Mouse (Mus musculus) MEL (cell line): ENCODE data around the gene Olfr656. TPM values are rescaled to one million over a fixed set of nuclear protein-coding genes. Genes with fewer than 3 reads are reported as not detected.

Source experiments
- DNase-seq: peaks from one replicate; pipeline ENCODE4 v3.0.0; 2011; ENCODE audit warnings: low read depth, low spot score
- H3K27ac ChIP-seq: 2 replicates; pipeline ENCODE4 v1.5.1; 2012; ENCODE audit warnings: low read depth, mild to moderate bottlenecking, control low read depth, low read length, moderate library complexity; ENCODE audit not compliant: control insufficient read depth
- H3K27me3 ChIP-seq, 2 experiments: fragments of 150-350 bp in 1 of 2; sonication (generic) in 1 of 2; 2 replicates each; pipeline ENCODE4 v1.6.1; 2012; ENCODE audit warnings: low read length in 2 of 2, mild to moderate bottlenecking in 2 of 2, improper control_type of control experiment in 1 of 2, moderate library complexity in 1 of 2; ENCODE audit not compliant: insufficient read depth in 2 of 2, control insufficient read depth in 1 of 2
- H3K36me3 ChIP-seq, 2 experiments: 2 replicates each; pipeline ENCODE4 v1.6.1; 2012 to 2014; ENCODE audit warnings: low read length in 2 of 2, improper control_type of control experiment in 1 of 2, inconsistent platforms in 1 of 2, mild to moderate bottlenecking in 1 of 2; ENCODE audit not compliant: insufficient read depth in 2 of 2, control insufficient read depth in 1 of 2
- H3K4me1 ChIP-seq, 2 experiments: fragments of 150-350 bp in 1 of 2; sonication (generic) in 1 of 2; 2 replicates each; pipeline ENCODE4 v1.6.1; 2012; ENCODE audit warnings: low read length in 2 of 2, improper control_type of control experiment in 1 of 2, mild to moderate bottlenecking in 1 of 2; ENCODE audit not compliant: insufficient read depth in 2 of 2, control insufficient read depth in 1 of 2
- H3K4me3 ChIP-seq, 2 experiments: fragments of 150-350 bp in 1 of 2; sonication (generic) in 1 of 2; 2 replicates each; pipeline ENCODE4 v1.5.1; 2012; ENCODE audit warnings: low read depth in 2 of 2, low read length in 2 of 2, mild to moderate bottlenecking in 2 of 2, moderate library complexity in 2 of 2, control low read depth in 1 of 2, improper control_type of control experiment in 1 of 2; ENCODE audit not compliant: control insufficient read depth in 1 of 2, insufficient read depth in 1 of 2
- H3K79me2 ChIP-seq: 2 replicates; pipeline ENCODE4 v1.6.1; 2012; ENCODE audit warnings: mild to moderate bottlenecking, low read length, moderate library complexity; ENCODE audit not compliant: control insufficient read depth, poor library complexity, insufficient read depth
- H3K9ac ChIP-seq: 2 replicates; pipeline ENCODE4 v1.6.1; 2012; ENCODE audit warnings: low read depth, mild to moderate bottlenecking, control low read depth, low read length, moderate library complexity; ENCODE audit not compliant: control insufficient read depth, poor library complexity, severe bottlenecking
- H3K9me3 ChIP-seq: fragments of 150-350 bp; sonication (generic); replicated peaks from 2 replicates; pipeline ENCODE4 v1.6.1; 2012; ENCODE audit warnings: mild to moderate bottlenecking, low read length, improper control_type of control experiment, moderate library complexity; ENCODE audit not compliant: insufficient read depth
- BHLHE40 ChIP-seq: IDR thresholded peaks from 2 replicates; pipeline ENCODE4 v1.6.1; 2012; ENCODE audit warnings: low read depth, mild to moderate bottlenecking, inconsistent platforms, low read length, improper control_type of control experiment, borderline replicate concordance
- CHD1 ChIP-seq: IDR thresholded peaks from 2 replicates; pipeline ENCODE4 v1.6.1; 2012; ENCODE audit warnings: low read depth, mild to moderate bottlenecking, inconsistent platforms, low read length, improper control_type of control experiment
- CHD2 ChIP-seq: IDR thresholded peaks from 2 replicates; pipeline ENCODE4 v1.6.1; 2011; ENCODE audit warnings: low read length, improper control_type of control experiment
- CTCF ChIP-seq, 3 experiments: IDR thresholded peaks in 2 of 3; conservative IDR thresholded peaks in 1 of 3; 2 replicates each; pipeline ENCODE4 v1.5.1; 2011 to 2012; ENCODE audit warnings: low read length in 3 of 3, low read depth in 2 of 3, mild to moderate bottlenecking in 2 of 3, improper control_type of control experiment in 1 of 3, inconsistent platforms in 1 of 3, mixed read lengths in 1 of 3, moderate library complexity in 1 of 3; ENCODE audit not compliant: control insufficient read depth in 1 of 3, insufficient read depth in 1 of 3, poor library complexity in 1 of 3, severe bottlenecking in 1 of 3
- EP300 ChIP-seq, 2 experiments: IDR thresholded peaks; 2 replicates each; pipeline ENCODE4 v1.6.1; 2011; ENCODE audit warnings: improper control_type of control experiment in 2 of 2, low read length in 2 of 2, low read depth in 1 of 2, mild to moderate bottlenecking in 1 of 2
- GATA1 ChIP-seq: IDR thresholded peaks from 2 replicates; pipeline ENCODE4 v1.6.1; 2011; ENCODE audit warnings: low read depth, low read length, improper control_type of control experiment
- HCFC1 ChIP-seq: IDR thresholded peaks from 2 replicates; pipeline ENCODE4 v1.6.1; 2012; ENCODE audit warnings: low read depth, mild to moderate bottlenecking, inconsistent platforms, low read length, improper control_type of control experiment, moderate library complexity
- JUND ChIP-seq: IDR thresholded peaks from 2 replicates; pipeline ENCODE4 v1.6.1; 2011; ENCODE audit warnings: low read depth, mild to moderate bottlenecking, improper control_type of control experiment, low read length
- MAFK ChIP-seq: IDR thresholded peaks from 2 replicates; pipeline ENCODE4 v1.6.1; 2011; ENCODE audit warnings: low read depth, mild to moderate bottlenecking, low read length, improper control_type of control experiment, borderline replicate concordance
- MAZ ChIP-seq: IDR thresholded peaks from 2 replicates; pipeline ENCODE4 v1.6.1; 2012; ENCODE audit warnings: low read depth, mild to moderate bottlenecking, inconsistent platforms, low read length, improper control_type of control experiment
- MEF2A ChIP-seq: IDR thresholded peaks from 2 replicates; pipeline ENCODE4 v1.6.1; 2014; ENCODE audit warnings: low read depth, mild to moderate bottlenecking, inconsistent platforms, low read length, improper control_type of control experiment; ENCODE audit not compliant: poor library complexity, insufficient replicate concordance, severe bottlenecking; ENCODE audit errors: extremely low read depth
- MYB ChIP-seq: IDR thresholded peaks from 2 replicates; pipeline ENCODE4 v1.6.1; 2011; ENCODE audit warnings: mild to moderate bottlenecking, low read depth, low read length, improper control_type of control experiment
- MYC ChIP-seq: IDR thresholded peaks from 2 replicates; pipeline ENCODE4 v1.6.1; 2011; ENCODE audit warnings: low read depth, mild to moderate bottlenecking, low read length, improper control_type of control experiment, moderate library complexity
- NRF1 ChIP-seq: IDR thresholded peaks from 2 replicates; pipeline ENCODE4 v1.6.1; 2014; ENCODE audit warnings: low read depth, mild to moderate bottlenecking, inconsistent platforms, low read length, improper control_type of control experiment, moderate library complexity; ENCODE audit not compliant: poor library complexity, insufficient read depth, severe bottlenecking
- POLR2A ChIP-seq, 2 experiments: IDR thresholded peaks; 2 replicates each; pipeline ENCODE4 v1.6.1; 2011 to 2012; ENCODE audit warnings: low read length in 2 of 2, mild to moderate bottlenecking in 2 of 2, control low read depth in 1 of 2, improper control_type of control experiment in 1 of 2, low read depth in 1 of 2, moderate library complexity in 1 of 2; ENCODE audit not compliant: control insufficient read depth in 1 of 2, insufficient read depth in 1 of 2, poor library complexity in 1 of 2
- POLR2AphosphoS2 ChIP-seq: IDR thresholded peaks from 2 replicates; pipeline ENCODE4 v1.6.1; 2011; ENCODE audit warnings: low read length, improper control_type of control experiment
- POLR2AphosphoS5 ChIP-seq: IDR thresholded peaks from 2 replicates; pipeline ENCODE4 v1.6.1; 2012; ENCODE audit warnings: low read depth, borderline replicate concordance, mild to moderate bottlenecking, inconsistent platforms, low read length, moderate library complexity, mixed read lengths
- RAD21 ChIP-seq: IDR thresholded peaks from 2 replicates; pipeline ENCODE4 v1.6.1; 2011; ENCODE audit warnings: mild to moderate bottlenecking, low read depth, low read length, improper control_type of control experiment
- RCOR1 ChIP-seq: IDR thresholded peaks from 2 replicates; pipeline ENCODE4 v1.6.1; 2012; ENCODE audit warnings: low read depth, mild to moderate bottlenecking, inconsistent platforms, low read length, improper control_type of control experiment
- SMC3 ChIP-seq: IDR thresholded peaks from 2 replicates; pipeline ENCODE4 v1.6.1; 2011; ENCODE audit warnings: low read depth, low read length, improper control_type of control experiment
- TAL1 ChIP-seq: IDR thresholded peaks from 2 replicates; pipeline ENCODE4 v1.6.1; 2012; ENCODE audit warnings: mild to moderate bottlenecking, inconsistent platforms, low read length, moderate library complexity, mixed read lengths
- TCF12 ChIP-seq: IDR thresholded peaks from 2 replicates; pipeline ENCODE4 v1.6.1; 2014; ENCODE audit warnings: low read depth, mild to moderate bottlenecking, inconsistent platforms, low read length, improper control_type of control experiment, moderate library complexity
- USF1 ChIP-seq: IDR thresholded peaks from 2 replicates; pipeline ENCODE4 v1.6.1; 2014; ENCODE audit warnings: low read depth, mild to moderate bottlenecking, inconsistent platforms, low read length, improper control_type of control experiment, moderate library complexity
- USF2 ChIP-seq, 2 experiments: IDR thresholded peaks; 2 replicates each; pipeline ENCODE4 v1.6.1; 2011 to 2012; ENCODE audit warnings: improper control_type of control experiment in 2 of 2, low read length in 2 of 2, borderline replicate concordance in 1 of 2, inconsistent platforms in 1 of 2, low read depth in 1 of 2, mild to moderate bottlenecking in 1 of 2; ENCODE audit not compliant: insufficient read depth in 1 of 2
- ZC3H11A ChIP-seq: IDR thresholded peaks from 2 replicates; pipeline ENCODE4 v1.6.1; 2012; ENCODE audit warnings: low read depth, mild to moderate bottlenecking, inconsistent platforms, low read length, improper control_type of control experiment
- ZKSCAN1 ChIP-seq: IDR thresholded peaks from 2 replicates; pipeline ENCODE4 v1.6.1; 2012; ENCODE audit warnings: low read depth, mild to moderate bottlenecking, inconsistent platforms, low read length, improper control_type of control experiment, moderate library complexity
- ZMIZ1 ChIP-seq: IDR thresholded peaks from 2 replicates; pipeline ENCODE4 v1.6.1; 2012; ENCODE audit warnings: low read depth, mild to moderate bottlenecking, inconsistent platforms, low read length, improper control_type of control experiment, moderate library complexity
- ZNF384 ChIP-seq: IDR thresholded peaks from 2 replicates; pipeline ENCODE4 v1.6.1; 2012; ENCODE audit warnings: low read depth, mild to moderate bottlenecking, inconsistent platforms, low read length, improper control_type of control experiment
- polyA plus RNA-seq, 2 experiments: library from polyadenylated mRNA; stranded (reverse) in 1 of 2; unstranded in 1 of 2; fragments of >175 nt in 1 of 2; fragments of >200 nt in 1 of 2; gene quantifications; 2 replicates each; pipeline versions ENCODE4 v1.2.1 to v1.2.4; 2012; ENCODE audit warnings: low replicate concordance in 2 of 2, low read depth in 1 of 2; ENCODE audit not compliant: insufficient read length in 2 of 2, insufficient read depth in 1 of 2, missing spikeins in 1 of 2
- total RNA-seq: library from RNA; depleted of rRNA; stranded (reverse); fragments of 300-350 nt; gene quantifications from 2 replicates; pipeline ENCODE4 v1.2.3, GENCODE M21; 2012

Gene Olfr656
- total and polyA plus RNA-seq, 3 experiments, result not detected

DNA sequence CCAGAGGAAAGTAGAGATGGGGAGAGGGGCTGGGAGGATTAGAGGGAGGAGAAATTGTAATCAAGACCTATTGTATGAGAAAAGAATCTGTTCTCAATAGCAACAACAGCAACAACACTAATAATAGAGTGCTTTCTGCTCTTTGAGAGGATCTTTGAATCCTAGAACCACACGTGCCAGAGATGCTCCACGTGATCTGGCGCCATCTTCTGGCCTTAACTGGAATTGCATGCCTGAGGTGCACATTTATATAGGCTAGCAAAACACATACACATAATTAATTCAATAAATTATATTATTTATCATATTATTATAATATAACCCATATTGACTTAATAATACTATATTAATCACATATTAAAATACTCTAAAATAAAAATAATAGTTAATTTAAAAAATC is 10.6 kb upstream of the Olfr656 start (continued):
- no peak for TF ChIP-seq ZMIZ1
- peak; percentile 77 for TF ChIP-seq SMC3
- TF ChIP-seq TCF12, result no peak
- TF ChIP-seq HCFC1, result no peak
- no peak for TF ChIP-seq MYB
- peak; percentile 68 to 83 (median 77) for TF ChIP-seq CTCF (IDR thresholded peaks at IDR 0.05 in 2 of 3, conservative IDR thresholded peaks at IDR 0.05 in 1 of 3; ENCODE audit: control insufficient read depth in 1 of 3, insufficient read depth in 1 of 3, low read depth in 2 of 3, low read length in 3 of 3, poor library complexity in 1 of 3, severe bottlenecking in 1 of 3)
- TF ChIP-seq NRF1, result no peak
- peak; percentile 45; the same call in 1 of the 2 replicates for TF ChIP-seq USF1
- no peak for TF ChIP-seq EP300 (IDR thresholded peaks at IDR 0.05; ENCODE audit: low read depth in 1 of 2, low read length in 2 of 2)
- TF ChIP-seq MEF2A, result no peak
- no peak for TF ChIP-seq MAZ
- no peak for TF ChIP-seq CHD1
- no peak for TF ChIP-seq ZNF384
- TF ChIP-seq MAFK, result no peak
- TF ChIP-seq POLR2AphosphoS5, result no peak
- no peak for TF ChIP-seq USF2 (IDR thresholded peaks at IDR 0.05; ENCODE audit: borderline replicate concordance in 1 of 2, insufficient read depth in 1 of 2, low read depth in 1 of 2, low read length in 2 of 2)
- no peak for TF ChIP-seq POLR2AphosphoS2
- TF ChIP-seq POLR2A (IDR thresholded peaks at IDR 0.05; ENCODE audit: control insufficient read depth in 1 of 2, insufficient read depth in 1 of 2, low read depth in 1 of 2, low read length in 2 of 2, poor library complexity in 1 of 2), result no peak

GRCm38 (mm10) chr7:104604727-104605126 is 9.0 kb upstream of the Olfr656 start:
- no peaks in the 10 kb centered on the region for H3K36me3 ChIP-seq
- H3K27me3 ChIP-seq, result no peaks in the 10 kb centered on the region
- no peak overlapping the region for H3K4me3 ChIP-seq
- H3K27ac ChIP-seq, result no peak overlapping the region
- H3K4me1 ChIP-seq, result no peaks in the 10 kb centered on the region
- no peaks in the 10 kb centered on the region for H3K9me3 ChIP-seq
- TF ChIP-seq ZKSCAN1 (no peak), RCOR1 (no peak), GATA1 (no peak), ZC3H11A (no peak), BHLHE40 (no peak), MYC (no peak), CHD1 (no peak), JUND (no peak), CHD2 (no peak), MYB (no peak), POLR2AphosphoS5 (no peak), TAL1 (no peak), HCFC1 (no peak), POLR2A (IDR thresholded peaks at IDR 0.05; ENCODE audit: control insufficient read depth in 1 of 2, insufficient read depth in 1 of 2, low read depth in 1 of 2, low read length in 2 of 2, poor library complexity in 1 of 2) (no peak), POLR2AphosphoS2 (no peak), RAD21 (no peak), EP300 (IDR thresholded peaks at IDR 0.05; ENCODE audit: low read depth in 1 of 2, low read length in 2 of 2) (no peak)
- no peak for DNase-seq
- no peaks in the 10 kb centered on the region for H3K79me2 ChIP-seq
- H3K9ac ChIP-seq, result no peak overlapping the region
